Mouse (Mus musculus) T-helper 2 cell (primary cell): ENCODE measurements around the gene Abhd16a.

Source experiments
- in situ Hi-C: fragments of 300-600 bp; cut with MboI, MseI; formaldehyde crosslinking; loops from one replicate; pipeline ENCODE4 v1.15.1; 2025; ENCODE audit warnings: high pct_unique_total_duplicates

Abhd16a gene

DNA sequence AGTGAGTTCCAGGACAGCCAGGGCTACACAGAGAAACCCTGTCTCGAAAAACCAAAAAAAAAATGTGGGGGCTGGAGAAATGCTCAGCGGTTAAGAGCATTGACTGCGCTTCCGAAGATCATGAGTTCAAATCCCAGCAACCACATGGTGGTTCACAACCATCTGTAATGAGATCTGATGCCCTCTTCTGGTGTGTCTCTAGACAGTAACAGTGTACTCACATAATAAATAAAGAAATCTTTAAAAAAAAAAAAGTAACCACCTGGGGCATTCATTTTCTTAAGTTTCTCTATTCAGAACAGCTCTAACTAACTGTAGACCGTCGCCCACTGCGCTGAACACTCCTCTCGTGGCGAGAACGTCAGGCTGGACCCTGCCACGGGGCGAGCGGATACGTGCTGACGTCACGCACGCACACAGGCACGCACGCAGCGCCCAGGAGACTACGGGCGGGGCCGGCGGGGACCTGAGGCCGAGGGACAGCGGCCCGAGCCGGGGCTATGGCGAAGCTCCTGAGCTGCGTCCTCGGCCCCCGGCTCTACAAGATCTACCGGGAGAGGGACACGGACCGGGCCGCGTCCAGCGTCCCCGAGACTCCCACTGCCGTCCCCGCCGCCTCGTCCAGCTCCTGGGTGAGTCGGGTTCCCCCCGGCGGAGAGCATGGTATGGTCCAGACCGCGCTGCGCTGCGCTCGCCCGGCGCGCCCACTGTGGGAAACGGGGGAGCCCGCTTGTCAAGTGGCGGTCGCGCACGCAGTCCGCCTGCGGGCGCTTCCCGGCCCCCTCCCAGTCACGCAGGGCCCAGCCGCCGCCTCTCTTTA is at the start of gene Abhd16a:
Gene Abhd16a, plus strand, starts transcription at position 439 of the 820 bp plus-strand sequence.
- in situ Hi-C loops: no loop called here

GRCm38 (mm10) chr17:35043794-35044193 is 45.3 kb upstream of the Abhd16a start:
- in situ Hi-C loops: no loop called here

DNA sequence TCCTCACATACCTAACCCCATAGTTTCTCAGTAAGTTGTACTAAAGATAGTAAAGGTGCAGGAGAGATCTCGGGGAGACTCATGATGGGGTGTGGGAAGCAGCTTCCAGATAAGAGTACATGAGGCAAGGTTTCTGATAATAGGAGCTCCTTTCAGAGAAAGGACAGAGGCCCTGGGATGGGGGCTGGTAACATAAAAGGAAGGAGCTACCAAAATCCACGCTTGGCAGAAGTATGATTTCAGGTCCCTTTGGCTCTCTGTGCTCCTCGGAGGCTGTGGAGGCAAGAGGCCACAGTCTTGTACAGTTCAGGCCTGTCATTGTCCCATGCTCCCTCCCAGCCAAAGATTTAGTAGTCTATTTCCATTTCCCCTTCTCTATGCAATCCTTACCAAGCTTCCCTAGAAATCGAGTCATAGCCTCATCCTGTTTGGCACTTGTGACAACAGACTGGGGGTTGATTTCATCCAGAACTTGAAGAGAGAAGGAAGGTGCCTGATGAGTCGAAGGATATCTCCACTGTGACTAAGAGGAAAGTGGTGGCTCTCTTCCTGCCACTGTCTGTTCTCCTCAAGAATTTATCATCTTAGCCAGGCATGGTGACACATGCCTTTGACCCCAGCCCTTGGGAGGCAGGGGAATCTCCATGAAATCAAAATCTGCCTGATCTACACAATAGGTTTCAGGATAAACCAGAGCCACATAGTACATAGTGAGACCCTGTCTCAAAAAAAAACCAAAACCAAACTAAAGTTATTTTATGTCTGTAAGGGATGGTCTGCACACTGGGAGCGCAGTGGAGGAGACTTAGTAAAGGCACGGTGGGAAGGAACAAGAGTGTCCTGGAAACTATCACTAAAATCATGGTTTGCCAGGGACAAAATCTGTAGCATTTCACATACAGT is 43.9 kb upstream of the Abhd16a start:
- in situ Hi-C loops: no loop called here

GRCm38 (mm10) chr17:35045807-35046680 is 43.0 kb upstream of the Abhd16a start:
- in situ Hi-C loops: no loop called here

DNA sequence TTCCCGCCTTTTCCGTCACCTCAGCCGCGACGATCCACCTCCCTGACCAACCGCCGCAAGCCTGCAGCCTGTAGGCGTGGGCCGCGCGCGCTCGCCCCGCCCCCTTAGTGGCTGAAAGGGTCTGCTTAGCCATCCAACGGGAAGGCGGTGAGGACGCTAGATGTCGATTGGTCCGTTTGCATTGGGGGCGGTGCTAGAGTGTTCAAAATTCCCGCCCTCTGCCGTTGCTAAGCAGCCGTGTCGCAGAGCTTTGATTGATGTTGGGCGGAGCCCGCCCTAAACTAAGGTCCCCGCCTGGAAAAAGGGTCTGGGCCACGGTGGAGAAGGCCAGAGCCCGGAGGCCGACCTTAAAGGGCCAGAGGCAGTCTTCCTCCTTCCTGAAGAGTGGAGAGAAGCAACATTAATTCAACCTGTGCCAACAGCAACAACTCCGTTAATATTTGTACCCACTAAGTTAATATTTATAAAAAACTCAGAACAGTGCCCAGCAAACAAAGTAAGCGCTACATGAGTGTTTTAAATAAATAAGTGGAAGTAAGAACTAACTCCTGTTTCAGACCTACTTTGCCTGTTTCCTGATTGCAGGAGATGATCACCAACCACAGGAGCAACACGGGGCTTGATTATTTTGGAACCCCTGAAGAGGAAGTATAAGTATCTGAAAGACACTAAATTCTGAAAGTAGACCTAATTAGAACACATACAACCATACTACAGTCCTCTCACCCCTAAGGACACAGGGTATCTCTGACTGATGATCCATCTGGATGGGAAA is 42.2 kb upstream of the Abhd16a start, which contains the start of gene Msh5:
Gene Msh5, minus strand, starts transcription at position 65 of the 775 bp plus-strand sequence.
- in situ Hi-C loops: no loop called here

- in situ Hi-C loops: no loop called here
Observed at GRCm38 (mm10) chr17:35047688-35048087, 41.4 kb upstream of the Abhd16a start.

DNA sequence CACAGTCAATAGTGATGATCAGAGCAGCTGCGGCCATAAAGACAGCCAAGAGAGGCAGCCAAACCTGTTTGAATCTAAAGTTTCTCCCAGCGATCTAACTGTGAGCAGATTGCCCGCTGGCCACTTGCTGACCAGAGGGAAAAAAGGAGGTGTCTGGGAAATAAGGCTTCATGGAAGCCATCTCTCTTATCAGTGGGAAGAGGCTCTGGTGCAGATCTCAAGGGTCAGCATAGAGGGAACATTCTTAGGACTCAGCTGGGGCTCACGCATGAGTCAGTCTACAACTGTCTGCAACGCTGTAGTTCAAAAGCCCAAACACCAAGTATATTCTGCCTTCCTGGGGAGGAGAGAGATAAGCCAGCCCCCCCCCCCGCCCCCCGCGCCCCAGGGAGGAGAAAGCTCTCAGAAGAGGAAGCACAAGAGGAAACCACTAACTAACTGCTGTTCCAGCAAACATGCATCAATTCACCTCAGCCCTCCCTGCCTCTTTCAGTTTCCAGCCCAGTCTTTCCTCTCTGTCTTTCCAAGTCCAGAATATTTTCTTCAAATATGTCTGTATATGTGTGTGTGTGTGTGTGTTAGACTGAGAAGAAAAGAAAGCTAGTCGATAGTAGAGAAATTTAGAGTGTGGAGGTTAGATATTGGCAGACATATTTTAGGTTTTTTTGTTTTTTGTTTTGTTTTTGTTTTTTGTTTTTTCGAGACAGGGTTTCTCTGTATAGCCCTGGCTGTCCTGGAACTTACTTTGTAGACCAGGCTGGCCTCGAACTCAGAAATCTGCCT is 40.7 kb upstream of the Abhd16a start:
- in situ Hi-C loops: no loop called here

GRCm38 (mm10) chr17:35048932-35049440 is 40.1 kb upstream of the Abhd16a start:
- in situ Hi-C loops: no loop called here

DNA sequence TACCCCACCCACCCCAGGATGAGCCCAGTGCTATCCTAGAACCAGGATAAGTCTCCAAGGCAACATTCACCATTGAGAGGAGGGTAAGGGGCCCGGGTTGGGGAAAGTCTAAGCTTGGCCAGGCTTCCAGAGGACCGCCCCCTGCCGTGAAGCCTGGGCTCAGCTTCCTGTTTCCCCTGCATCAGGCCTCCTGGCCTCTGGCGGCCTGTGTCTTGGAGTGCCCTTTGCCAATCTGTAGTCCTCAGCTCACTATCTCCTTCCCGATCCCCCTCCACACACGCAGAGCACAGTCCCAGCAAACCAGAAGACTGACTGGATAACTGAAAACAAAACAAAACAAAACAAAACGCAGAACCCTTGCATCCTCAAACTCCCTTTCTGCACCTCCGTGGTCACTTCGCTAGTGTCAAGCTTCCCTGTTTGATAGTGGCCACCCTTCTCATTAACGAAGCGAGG is 39.5 kb upstream of the Abhd16a start, which contains the start of gene Clic1:
Gene Clic1, plus strand, starts transcription at position 406 of the 456 bp plus-strand sequence.
- in situ Hi-C loops: no loop called here

DNA sequence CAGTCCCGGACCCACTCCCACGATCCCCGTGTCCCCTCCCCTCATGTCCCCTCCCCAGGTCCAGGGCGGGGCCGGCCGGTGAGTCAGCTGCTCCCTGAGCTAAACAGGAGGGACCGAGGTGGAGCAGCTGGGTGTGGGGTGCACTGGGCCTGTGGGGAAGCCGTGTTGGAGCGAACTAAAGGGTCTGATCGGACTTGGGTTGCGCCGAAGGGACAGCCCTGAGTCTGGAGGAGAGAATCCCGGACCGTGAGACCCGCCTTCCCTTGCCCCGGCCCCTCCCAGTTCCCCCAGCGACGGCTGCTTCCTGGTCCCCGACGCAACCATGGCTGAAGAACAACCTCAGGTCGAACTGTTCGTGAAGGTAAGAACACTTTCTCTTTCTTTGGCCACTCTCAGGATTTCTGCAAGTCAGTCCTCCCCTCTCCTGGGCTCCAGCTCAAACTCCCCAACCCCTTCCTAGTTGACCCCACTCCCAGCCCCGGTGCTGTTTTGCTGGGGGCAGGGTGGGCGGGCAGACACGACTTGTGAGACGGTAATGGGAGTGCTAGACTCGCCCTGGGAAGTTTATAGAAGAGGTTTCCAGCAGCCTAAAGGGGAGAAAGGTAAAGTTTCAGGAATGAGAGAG is 38.8 kb upstream of the Abhd16a start:
- in situ Hi-C loops: no loop called here

GRCm38 (mm10) chr17:35051156-35052086 is 37.6 kb upstream of the Abhd16a start:
- in situ Hi-C loops: no loop called here

DNA sequence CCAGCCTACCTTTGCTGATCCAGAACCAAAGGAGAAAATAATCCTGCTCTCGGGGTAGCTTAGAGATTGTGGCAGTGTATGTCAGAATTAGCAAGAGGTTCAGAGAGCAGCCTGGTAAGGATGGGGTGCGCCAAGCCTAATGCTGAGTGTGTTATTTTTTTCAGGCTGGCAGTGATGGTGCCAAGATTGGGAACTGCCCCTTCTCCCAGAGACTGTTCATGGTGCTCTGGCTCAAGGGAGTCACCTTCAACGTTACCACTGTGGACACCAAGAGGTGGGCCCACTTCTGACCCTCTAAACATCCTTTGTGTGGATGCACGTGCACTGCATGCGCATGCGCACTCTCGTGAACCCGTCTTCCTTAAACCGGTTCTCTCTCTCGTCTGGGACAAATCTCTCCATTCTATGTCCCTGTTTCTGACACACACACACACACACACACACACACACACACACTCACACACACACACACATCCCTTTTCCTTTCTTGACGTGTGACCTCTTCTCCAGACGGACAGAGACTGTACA is 36.7 kb upstream of the Abhd16a start:
- in situ Hi-C loops: no loop called here

DNA sequence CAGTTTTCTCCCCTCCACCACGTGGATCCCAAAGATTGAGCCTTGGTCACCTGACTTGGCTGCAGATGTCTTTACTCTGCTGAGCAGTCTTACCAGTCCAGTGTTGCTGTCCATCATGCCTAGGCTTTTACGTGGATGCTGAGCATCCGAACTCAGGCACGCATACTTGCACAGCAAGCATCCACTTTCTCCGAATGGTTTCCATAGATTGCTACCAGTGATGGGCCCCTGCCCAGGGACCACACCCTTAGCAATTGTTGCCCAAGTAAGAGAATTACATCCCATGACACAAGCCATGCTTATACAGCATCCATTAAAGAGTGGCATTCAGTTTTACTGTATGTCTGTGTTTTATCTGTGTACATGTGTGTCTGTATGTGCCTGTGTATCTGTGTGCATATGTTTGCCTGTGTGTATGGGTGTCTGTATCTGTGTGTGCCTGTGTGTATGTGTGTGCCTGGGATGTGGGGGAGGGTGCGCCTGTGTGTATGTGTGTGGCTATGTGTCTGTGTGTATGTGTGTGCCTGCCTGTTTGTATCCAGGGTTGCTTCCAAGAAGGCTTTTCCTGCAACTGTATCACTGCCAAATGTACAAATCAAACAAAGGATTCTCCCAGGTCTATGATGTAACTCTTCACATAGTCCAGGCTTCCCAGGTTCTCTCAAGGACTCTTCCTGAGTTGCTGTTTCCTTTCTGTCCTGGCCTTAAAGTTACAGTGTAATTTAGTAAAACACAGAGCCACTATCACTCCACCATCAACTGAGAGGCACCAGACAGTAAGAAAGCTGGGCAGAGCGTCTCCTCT is 33.2 kb upstream of the Abhd16a start:
- in situ Hi-C loops: no loop called here

DNA sequence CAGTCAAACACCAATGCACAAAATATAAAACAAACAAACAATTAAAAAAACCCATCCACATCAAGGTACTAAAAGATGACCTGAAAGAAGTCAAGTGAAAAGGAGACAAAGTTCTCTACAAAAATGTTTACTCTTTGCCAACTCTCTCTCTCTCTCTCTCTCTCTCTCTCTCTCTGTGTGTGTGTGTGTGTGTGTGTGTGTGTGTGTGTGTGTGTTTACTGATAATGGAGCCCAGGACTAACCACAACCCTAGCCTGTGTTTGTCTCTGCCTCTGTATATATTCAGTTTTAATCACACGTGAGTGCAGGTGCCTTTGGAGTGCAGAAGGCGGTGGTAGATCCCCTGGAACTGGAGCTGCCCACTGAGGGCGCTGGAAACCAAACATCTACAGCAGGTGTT is 32.0 kb upstream of the Abhd16a start:
- in situ Hi-C loops: no loop called here

DNA sequence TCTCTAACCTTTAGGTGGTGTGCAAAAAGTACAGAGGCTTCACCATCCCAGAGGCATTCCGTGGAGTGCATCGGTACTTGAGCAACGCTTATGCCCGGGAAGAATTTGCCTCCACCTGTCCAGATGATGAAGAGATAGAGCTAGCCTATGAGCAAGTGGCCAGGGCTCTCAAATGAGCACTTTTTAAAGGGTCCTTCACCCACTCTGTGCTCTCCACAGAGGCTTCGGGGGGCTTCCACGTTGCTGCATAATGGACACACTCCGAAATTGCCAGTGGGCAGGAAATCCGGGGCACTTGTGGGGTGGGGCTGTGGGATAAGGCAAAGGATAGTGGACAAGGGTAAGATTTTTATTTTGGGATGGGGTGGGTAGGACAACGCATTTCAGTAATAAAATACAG is 30.7 kb upstream of the Abhd16a start:
- in situ Hi-C loops: no loop called here

DNA sequence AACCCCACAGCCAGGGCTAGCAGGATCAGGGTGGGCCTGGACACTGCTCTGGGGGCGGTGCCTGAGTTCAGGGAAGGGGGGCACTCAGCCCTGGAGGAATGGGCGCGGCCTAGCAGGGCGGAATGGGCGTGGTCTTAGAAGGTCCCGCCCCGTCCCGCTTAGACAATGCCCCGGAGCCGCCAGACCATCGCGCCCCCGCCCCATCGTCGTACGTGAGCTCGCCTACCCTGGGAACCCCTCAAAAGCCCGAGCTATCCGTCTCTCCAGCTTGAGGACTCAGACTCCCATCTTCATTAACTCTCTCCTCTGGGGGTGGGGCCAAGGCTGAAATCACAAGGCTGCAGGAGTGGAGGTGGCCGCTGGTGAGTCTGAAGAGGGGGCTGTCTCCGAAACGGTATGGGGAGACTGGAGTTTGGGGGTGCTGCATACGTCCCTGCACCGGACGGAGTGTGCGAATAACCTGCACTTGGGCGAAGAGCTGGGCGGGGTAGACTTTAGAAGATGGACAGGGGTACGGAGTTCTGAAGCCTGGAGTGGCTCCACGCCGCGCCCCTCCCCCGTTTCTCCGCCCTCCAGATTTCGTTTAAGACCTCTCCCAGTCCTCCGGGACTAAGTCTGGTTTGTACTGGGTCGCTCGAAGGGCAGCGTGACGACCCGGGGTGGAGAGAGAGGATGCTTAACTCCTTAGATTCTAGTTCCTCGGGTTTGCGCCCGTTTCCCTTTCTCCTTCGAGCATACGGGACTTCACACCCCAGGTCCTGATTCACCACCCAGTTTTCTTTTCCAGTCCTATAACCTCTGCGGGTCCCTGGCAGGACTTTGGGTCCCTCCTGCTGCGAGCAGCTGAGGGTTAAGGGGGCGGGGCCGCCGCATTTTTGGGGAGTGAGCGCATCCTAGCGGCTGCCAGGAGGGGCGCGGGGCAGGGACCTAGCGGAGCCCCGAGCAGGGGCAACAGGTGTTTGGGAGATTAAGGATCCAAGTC is 29.9 kb upstream of the Abhd16a start, which contains the start of gene Ddah2:
Gene Ddah2, plus strand, starts transcription at position 125 of the 982 bp plus-strand sequence.
- in situ Hi-C loops: no loop called here
